Mouse (Mus musculus) ovary, adult 18-20 months (tissue): ENCODE measurements around the gene Rhbdd3.

Source experiments
- DNase-seq: peaks from one replicate; pipeline ENCODE4 v3.0.0; 2022; ENCODE audit warnings: low spot score, mixed read lengths

Gene Rhbdd3

DNA sequence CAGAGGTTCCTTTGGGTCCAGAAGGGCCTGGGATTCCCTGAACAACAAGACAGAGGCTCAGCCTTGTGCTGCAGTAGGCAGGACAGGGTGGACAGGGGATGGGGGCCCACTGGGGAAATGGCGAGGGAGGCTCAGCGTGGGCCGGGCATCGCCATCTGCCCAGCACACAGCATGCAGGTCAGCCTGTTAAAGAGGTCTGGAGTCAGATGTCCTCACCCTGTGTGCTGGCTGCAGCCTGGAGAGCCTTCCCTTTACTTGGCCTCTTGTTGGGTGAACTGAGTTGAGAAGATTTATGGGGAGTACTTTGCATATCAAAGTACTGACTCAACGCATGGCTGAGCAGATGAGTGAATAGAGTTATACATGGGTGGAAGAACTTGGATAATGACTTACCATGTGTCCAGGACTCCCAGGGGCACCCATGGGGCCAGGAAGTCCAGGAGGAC is 30.3 kb downstream of the Rhbdd3 start:
- no peak for DNase-seq

DNA sequence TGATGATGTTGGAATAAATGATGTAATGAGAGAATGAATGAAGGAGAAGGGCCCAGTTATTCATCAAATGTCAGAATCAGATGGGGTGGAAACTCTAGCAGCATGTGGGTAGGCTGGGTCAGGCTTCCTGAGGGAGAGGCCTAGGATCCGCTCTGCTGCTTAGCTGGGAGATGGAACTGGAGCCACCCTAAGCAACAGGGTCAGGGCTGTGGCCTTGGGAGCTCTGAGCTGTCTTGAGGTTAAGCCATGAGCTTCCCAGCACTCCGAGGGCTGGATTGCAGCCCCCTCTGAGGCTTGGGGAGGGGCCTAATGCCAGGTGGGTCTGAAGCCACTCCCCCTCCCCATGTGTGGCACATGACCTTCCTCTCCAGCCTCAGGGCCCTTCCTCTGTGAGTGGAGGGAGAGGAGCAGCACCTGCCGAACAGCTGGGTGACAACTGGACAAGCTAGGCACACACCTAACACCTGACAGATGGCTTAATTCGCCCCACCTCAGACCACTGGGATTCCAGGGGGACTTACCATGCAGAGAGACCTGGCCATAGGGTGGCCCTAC is 31.5 kb downstream of the Rhbdd3 start:
- DNase-seq, result no peak

DNA sequence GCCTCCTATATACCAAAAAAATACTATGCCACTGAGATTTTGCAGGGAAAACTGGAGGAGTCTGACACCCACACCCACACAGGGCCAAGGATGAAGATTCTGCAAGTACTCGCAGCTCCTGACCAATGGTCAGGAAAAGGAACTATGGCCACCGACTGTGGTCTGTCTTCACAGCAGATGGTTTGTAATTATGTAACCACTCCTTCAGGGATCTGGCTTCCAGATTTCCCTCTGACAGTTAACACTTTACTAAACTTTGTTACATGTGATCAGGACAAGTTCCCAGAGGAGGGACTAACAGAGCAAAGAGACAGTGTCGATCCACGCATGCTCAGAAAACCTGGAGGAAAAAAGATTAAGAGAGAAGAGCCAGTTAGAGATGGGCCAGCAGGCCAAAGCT is 34.0 kb downstream of the Rhbdd3 start:
- no peak for DNase-seq

DNA sequence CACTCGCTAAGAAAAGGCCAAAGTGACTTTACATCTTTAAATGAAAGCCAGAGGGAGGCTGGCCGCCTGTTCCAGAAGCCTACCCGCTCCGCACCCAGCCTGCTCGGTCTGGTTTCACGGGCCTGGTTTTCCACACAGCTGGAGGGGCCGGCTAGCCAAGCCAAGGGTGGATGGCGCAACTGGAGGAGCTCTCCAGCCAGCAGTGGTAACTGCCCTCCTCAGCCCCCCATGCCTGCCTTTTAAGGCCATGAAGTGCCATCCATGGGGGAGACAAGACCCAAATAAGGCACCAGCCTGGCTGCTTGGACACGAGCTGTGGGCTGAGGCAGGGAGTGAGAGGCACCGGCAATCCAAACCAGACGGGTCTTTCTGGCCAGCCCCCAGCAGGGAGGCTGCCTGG is 37.2 kb downstream of the Rhbdd3 start:
- DNase-seq, result no peak

DNA sequence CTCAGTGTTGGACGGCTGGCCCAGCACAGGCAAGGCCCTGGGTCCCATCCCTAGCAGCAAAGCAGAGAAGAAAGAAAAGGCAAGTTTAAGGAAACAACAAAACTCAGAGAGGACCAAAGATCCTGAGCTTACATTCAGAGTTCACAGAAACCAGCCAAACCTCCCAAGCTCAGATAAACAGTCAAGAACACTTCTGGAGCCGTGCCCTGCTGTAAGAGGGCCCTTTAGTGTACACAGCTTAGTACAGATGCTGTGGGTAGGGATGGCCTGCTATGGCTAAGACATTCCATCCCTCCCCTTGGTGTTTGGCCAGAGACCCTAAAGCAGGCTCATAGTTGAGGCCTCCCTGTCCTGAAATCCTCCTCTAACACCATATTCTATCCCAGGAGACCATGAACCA is 39.9 kb downstream of the Rhbdd3 start:
- no peak for DNase-seq

DNA sequence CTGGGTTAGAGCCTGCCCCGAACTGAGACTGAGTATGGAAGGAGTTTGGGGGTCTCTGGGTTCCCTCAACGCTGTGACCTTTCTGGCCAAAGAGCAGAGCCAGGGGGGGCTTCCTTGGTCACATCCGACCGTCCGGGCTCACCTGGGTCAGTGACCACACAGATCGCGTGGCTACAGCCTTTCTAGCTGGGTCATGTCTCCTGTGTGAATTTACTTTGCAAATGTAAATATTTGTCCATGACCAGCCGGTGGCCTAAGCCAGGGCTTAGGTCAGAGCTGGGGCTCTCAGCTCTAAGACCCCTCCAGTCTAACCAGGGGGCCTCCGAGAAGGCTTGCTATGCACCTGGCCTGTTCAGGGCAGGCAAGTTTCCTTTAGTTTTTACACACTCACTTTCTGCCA is 40.6 kb downstream of the Rhbdd3 start:
- no peak for DNase-seq

DNA sequence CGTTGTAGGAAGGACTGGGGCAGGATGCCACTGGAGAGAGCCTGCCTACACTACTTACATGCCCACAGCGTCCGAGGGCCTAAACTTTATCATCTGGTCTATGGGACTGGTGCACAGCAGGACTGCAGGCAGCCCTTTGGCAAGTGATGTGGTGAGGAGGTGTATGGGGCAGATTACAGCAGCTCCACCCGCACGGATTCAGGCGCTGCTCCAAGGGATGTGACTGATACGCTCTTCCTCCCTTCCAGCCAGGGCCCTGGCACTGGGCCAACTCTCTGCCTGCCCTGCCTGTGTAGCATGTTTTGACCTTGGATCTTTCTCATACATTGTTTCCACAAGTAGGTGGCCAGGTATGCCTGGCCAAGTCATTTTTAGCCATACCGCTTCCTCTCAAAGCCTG is 41.9 kb downstream of the Rhbdd3 start:
- peak; percentile 74 for DNase-seq

DNA sequence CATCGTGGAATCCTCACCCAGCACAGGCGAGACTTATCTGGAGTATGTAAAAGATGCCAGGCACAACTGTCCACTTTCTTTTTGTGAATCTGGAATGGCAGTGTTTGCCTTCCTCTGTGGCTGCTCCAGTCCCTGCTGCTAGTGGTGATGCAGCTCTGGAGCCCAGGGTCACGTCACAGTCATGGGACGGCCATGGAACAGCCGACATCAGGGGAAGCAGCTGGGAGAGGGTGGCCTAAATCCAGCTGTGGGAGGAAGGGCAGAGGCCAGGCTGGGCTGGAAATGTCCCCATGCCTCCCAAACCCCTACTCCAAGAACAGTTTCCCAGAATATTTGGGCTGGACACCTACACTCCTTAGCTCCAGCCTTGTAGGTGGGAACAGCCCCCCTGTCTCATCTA is 42.5 kb downstream of the Rhbdd3 start:
- no peak for DNase-seq

DNA sequence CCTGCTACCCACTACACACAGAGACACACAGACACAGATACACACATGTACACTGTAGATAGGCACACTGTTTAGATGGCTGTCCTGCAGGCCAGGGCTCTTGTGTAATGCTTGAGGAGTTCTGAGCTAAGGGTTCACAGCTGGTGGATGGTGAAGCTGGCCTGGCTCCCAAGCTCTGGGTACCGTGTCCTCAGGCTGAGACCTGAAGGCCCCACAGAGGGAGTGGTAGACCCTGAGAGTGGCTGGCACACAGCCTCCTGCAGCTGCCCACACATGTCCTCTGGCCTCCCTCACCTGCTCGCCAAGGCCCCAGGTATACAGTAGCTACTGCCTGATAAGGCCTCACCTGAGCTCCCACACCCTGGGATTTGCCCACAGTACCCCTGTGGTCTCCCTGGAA is 43.2 kb downstream of the Rhbdd3 start:
- no peak for DNase-seq

DNA sequence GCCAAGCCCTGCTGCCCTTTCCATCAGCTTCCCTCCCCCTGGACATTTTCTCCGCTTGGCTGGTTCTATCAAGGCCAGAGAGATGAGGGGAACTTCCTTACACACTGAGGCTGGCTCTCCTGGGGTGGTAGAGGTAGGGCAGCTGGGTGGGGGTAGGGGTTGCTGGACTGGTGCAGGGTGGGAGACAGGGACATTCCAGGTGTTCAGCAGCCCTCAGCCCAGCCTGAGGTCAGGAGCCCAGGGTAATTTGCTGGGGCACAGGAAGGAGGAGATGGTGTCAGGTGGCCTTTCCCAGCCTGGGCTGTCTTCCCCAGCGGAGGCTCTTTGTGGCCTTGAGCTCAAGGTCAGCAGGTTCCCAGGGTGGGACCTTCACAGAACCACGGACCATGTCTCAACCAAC is 46.9 kb downstream of the Rhbdd3 start:
- DNase-seq, result no peak

DNA sequence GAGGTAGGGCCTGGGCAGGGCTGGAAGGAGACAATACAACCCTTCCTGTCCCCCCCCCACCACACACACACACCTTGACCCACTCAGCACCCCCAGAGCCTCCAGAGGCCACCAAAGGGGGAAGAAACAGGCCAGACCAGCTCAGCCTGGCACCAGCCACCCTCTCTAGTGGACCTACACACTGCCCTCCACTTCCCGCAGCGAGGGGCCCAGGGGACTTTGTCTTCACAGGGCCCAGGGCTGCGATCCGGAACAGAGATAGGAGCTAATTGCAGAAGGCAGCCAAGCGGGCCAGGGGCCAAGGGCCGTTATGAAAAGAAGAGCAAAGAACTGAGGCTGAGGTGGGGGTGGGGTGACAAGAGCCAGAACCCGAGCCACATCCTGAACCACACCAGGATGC is 50.5 kb downstream of the Rhbdd3 start:
- DNase-seq, result no peak

DNA sequence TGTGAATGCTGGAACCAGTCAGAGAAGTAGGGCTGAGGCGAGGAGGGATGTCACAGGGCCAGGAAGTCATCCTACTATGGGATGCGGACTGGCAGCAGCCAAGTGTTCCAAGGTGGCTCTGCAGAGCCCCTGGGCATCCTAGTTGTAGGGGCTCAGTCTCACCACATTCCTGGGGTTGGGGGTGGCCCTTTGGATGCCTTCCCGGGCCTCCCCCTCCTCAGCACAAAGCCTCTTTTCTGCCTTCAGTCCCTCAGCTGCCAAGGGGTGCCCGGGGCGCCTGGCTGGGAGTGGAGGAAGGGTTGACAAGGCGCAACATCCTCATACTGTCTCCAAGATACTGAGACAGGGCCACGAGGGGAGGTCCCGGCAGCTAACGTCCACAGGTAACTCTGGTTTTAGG is 51.2 kb downstream of the Rhbdd3 start:
- no peak for DNase-seq

DNA sequence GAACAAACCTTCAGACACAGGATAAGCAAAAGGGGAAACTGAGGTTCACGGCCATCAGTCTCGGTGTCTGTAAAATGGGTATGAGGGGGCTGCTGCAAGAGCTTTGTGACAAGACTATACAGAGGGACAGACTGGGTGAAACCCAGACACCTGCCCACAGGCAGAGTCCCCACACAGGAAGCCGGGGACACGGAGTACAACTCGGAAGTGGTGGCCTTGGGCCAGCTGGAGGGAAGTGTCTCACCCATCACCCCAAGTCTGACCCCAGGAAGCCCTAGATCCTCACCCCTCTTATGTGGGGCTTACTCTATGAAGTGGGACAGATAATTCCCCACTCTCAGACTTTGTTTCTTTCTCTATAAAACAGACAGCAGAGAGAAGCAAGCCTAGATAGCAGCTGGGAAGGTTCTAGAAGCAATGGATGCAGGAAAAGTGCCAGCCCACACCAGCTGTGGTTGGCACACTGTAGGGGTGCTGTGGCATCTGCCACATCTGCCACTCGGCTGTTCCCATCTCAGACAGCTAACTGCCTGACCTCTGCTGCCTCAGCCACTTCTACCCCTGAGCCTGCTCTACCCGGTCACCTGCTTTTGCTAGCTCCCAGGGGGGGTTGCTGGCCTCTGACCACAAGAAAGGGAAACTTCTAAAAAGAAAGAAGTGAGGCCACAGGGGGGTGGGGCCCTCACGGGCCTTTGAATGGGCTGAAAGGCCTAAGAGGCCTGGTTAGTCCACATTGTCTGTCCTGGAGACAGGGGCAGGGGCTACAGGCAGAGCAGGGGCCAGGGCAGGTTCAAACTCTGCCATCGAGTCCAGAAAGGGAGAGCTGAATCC is 51.9 kb downstream of the Rhbdd3 start:
- DNase-seq, result no peak

DNA sequence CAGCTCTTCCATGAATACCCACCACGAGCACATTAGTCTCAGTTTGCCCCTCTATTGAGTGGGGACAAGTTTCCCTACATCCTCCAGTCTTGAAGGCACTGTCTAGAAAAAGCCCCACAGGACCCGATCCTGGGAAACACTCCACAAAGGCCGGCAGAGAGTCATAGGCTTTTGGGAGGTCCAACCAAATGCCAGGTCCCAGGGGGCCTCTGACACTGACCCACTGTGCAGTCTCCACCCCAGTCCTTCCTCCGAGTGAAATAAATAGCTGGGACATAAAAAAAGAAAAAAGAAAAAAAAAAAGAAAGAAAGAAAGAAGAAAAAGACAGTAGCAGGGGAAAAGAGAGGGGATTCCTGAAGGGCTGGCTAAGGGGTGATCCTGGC is 52.5 kb downstream of the Rhbdd3 start:
- DNase-seq, result no peak

DNA sequence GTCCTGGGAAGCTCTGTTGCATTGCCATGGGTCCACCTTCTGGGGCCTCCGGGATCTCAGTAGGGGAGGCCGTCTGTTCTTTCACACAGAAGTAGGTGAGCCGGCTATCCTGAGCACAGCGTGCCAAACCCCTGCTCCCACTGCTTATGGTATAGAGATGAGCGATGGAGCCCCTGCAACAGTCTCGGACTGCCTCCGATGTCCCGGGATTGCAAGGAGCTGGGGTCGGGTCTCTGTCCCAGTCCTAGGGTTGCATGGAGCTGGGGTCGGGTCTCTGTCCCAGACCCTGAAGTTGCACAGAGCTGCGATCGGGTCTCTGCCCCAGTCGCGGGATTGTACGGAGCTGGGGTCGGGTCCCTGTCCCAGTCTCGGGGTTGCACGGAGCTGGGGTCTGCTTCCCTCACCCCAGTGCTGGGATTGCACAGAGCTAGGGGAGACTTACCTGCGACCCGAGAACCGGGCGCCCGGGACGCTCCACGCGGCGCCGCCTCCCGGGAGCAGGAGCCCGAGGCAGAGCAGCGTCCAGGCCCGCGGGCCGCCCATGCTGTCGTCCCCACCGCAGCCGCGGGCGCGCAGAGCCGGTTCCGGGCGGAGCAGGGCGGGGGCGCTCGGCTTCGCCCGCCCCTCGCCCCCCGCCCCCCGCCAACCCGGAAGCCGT is 53.1 kb downstream of the Rhbdd3 start, which contains the start of gene Emid1:
Emid1 (minus strand) TSS at position 578 of the 658 bp plus-strand sequence.
- DNase-seq, result no peak

DNA sequence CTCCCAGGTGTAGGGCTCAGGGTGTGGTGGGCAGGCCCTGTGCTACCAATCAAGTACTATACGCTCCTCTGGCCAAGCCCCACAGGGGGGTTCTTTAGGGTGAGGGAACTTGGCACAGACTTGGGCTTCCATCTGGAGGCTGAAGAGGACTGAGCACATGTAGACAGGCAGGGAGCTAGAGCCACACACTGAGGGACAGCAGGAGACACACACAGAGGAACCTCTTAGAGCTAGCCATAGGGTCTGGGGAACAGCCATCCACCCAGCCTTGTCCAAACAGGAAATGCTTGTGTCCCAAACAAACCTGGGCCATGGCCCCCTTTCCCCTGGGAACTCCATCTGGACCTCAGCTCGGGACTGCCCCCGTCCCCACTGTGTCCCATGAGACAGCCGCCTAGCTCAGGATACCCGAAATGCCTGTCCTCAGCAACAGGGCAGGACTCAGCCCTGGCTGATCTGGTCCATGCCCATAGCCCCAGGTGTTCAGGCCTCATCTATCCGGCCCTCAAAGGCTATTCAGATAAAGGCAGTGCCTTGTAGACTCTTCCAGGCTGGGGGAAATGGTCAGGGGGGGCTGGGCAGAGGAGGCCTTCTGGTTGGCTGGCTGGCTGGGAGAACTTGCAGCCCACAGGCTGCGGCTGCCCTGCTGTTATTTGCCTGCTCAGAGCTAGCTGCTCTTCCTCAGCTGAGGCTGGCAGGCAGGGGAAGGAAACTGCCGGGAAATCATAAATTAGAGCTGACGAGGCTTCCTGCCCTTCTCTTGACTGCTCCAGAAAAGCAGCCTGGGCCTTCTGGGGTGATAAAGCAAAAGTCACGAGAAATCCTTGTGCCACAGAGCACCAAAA is 56.5 kb downstream of the Rhbdd3 start:
- DNase-seq, result no peak
